Mouse (Mus musculus) olfactory bulb, adult 2 months (tissue): ENCODE data around the gene Spata19.

Experiments used
- CTCF ChIP-seq: fragments of 200-500 bp; IDR thresholded peaks from 2 replicates; pipeline ENCODE4 v1.5.1; 2012; ENCODE audit warnings: low read depth, mild to moderate bottlenecking, low read length, moderate library complexity; ENCODE audit not compliant: insufficient read depth
- POLR2A ChIP-seq: fragments of 200-500 bp; IDR thresholded peaks from 2 replicates; pipeline ENCODE4 v1.6.1; 2012; ENCODE audit warnings: mild to moderate bottlenecking, low read depth, low read length, moderate library complexity; ENCODE audit not compliant: insufficient read depth

DNA sequence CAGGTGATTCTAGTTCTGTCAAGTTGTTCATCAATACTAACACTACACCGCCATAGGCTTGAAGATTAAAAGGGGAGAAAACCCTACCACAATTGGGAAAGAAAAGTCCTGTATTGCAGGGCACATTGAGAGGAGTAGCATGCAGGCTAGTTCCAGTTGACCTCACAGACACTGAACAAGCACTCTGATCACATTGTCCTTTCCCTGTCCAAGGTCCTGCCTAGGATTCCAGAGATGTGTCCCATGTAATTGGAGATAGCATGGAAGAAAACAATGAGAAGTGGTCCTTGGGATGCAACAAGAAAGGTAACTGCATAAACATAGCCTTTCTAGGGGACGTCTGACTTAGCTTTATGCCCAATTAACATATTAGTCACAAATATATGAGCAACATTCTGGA is 29.4 kb upstream of the Spata19 start:
- TF ChIP-seq CTCF, result no peak
- TF ChIP-seq POLR2A, result no peak
